Mouse (Mus musculus) ovary, adult 18-20 months (tissue): ENCODE data around the gene Clasrp.

Experiments used
- DNase-seq: peaks from one replicate; pipeline ENCODE4 v3.0.0; 2022; ENCODE audit warnings: low spot score, mixed read lengths

Gene Clasrp

DNA sequence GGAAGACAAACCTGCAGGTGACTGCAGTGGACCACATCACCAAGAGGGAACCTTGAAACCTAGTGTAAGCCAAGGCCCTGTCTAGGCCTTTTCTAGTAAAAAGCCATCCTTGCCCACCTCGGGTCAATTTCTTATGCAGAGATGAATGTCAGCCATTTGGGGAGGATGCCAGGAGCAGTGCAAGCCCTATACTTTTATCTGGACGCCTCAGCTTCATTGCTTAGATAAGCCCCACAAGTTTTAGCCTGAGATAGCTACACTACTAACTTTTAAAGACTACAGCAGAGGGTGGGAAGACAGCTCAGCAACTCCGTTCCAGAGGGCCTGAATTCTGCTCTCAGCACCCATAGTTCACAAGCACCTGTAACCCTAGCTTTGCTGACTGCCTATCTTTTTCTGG, 40.4 kb downstream of the Clasrp start:
- DNase-seq = no peak

DNA sequence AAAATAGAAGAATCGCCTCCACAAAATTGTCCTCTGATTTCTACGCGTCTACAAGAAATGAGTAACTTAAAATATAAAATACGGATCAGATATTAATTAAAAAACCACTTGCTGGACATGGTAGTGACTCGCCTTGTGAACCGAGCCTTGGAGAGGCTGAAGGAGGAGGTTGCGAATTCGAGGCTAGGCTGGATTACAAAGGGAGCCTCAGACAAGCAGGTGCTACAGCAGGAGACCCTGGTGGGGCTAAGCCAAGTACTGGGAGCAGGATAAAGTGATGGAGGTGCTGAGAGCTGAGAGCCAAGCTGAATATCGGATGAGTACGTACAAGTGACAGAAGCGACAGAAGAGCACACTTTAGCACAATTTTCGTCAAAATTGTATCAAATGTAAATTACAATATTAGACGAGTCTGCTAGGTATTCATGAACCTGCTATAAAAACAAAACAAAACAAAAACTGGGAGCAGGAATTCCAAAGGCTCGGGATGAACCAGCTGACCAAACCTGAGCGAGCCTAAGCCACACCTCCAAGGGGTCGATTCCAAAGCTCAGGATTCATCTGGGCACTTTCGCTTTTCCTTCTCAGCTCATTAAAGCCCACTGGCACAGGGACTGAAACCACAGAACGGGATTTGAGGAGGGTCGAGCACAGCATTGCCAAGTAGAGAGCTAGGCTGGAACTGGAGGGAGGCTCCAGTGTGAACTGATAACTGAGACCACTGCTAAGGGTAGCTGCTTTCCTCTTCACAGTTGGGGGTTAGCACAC, 41.5 kb downstream of the Clasrp start, which contains the start of gene Ppp1r37:
Ppp1r37 (minus strand) TSS at position 434 of the 768 bp plus-strand sequence.
- no peak for DNase-seq

DNA sequence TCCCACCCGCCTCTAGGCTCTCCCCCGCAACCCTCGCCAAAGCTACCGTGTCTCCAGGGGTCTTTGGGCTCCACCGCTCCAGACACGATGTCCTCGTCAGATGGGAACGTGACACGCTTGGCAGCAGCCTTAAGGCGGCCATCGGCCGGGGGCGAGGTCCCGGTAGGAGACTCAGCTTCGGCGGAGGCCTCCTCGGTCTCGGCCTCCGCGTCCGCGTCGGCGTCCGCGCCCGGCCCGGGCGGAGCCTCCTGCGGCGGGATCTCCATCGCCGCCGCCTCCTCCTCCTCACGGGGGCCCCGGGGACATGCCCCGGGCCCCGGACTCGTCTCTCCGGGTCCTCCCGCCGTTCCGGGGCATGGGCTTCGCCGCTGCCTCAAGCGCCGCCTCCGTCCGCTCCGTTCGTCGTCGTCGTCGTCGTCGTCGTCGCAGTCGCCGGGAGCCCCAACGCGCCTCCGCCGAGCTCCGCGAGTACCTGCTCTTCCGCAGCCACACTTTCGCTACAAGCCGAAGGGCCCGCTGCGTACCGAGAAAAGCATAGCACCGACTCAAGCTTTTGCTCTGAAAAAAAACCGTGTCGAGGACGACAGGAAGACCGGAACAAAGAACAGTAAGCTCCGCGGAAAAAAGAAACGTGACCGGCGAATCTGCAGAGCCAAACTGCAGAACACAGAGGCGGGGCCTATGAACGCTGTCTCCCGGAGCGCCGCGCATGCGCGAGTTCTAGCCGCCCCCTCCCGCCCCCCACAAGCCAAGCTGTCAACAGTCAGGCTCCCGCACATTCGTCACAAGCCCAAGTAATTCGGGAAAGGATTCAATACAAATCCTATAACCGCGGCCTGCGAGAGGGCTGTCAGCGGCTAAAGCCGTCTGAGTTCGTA, 42.3 kb downstream of the Clasrp start:
- peak; percentile 80 for DNase-seq

DNA sequence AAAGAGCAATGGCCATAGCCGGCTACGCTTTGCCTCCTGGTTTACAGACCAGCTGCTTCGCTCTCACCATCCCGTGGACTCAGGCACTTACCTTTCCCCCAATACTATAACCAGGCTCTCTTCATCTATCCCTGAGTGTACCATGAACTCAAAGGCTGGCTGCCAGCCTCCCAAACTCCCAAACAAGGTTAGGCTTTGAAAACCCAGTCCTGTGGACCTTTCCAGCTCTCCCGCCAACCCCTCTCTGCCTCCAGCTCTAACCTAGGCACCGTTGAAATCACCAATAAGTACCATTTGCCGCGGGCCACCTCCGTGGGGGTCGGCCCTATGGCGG, 42.9 kb downstream of the Clasrp start:
- DNase-seq = no peak

DNA sequence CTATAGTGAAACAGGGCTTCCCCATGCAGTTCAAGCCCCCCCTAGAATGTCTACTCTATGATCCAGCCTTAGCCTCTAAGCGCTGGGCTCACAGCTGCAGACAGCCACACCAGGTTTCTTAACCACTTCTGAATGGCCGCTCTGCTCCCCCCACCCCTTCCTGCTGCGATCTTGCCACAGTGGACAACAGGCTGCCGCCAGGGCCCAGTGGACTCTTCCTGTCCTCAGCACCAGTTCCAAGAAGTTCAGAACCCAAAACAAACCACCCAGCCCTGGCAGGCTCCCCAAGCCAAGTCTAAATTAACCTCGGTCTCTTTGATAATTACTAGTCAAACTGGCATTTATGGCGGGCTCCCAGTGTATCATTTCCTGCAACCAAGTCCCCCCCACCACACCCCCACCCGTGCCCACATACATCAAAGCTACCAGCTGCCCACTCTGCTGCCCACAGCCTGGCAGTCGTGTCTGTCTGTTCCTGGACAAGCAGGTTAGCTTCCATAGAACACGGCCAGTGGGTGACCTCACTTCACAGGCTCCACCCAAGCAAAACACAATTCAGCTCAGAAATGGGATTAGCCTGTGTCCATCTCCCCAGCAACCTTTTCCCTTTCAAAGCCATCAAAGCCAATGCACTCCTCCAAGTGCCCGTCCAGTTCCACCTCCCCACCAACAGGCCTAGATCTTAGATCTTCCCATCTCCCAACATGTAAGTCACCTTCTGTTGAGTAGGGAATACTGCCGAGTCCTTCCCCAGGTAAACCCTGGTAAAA, 43.6 kb downstream of the Clasrp start:
- DNase-seq = no peak

DNA sequence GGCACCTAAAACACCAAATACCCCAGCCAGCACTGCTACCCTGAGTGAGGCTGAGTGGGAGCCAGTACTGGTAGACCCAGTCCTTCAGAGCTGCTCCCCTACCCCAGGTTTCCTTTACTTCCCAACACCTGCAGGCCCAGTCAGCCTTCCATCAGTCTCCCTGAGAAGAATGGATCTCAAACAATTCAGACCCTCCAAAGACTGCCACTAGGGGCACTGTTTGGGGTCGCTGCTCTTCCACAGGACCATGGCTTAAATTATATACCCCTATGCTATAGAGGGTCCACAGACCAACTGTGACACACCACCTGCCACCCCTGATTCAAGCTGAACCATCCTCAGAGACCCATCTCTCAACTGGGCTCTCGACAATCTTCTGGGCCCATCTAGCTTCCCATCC, 45.3 kb downstream of the Clasrp start:
- DNase-seq = no peak

DNA sequence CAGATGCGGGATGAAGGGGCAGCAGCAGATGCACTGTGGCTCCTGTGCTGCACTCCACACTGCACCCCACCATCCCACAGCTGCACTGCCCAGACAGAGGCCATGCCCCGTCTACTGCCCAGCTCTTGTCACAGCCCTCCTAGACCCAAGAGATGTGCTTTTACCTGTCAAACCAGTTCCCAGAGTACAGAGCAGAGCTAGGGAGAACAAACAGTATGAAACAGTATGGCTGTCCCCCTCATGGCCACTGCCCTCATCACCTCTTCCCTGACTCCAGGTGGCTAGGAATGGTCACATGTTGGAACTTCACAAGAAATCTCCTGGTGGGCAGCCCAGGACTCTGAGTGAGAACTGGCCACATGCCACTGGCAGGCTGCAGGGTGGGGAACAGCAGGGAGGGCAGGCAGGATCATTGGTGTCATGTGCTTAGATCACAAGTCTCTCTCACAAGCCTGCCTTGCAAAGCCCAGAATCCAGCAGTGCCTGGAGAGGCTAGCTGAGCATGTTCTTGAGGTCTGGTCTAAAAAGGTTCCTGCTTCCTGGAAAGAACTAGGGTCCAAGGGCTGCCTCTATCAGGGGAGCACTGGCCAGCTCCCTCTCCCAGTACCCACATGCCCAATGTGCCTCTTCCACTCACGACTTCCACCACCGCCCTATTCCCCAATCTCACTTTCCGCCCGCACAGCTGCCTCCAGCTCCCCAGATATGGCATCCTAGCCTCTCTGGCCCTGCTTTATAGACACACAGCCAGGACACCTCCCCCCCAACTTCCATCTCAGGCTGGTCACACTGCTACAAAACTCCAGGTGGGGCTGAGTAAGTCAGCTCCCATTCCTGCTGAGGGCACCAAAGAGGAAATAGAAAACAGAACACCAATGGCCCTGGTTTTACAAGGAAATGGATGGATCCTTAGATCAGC, 46.0 kb downstream of the Clasrp start:
- DNase-seq = no peak

DNA sequence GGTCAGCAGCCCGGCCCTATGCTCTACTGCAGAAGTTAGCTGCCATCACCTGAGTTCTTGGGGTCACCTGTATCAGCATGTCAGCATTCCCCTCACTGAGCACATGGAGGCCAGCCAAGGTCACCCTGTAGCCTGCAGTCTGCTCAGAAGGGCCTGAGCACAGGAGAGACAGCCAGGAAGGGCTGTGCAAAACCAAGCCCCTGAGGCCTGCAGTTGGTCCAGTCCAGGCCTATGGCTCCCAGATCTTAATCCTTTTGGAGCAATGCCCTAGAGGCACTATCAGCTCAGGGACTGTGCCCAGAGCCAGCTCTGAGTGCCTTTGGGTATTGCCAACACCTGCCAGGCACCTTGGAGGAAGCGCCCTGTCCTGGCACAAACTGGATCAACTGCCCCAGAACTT, 47.2 kb downstream of the Clasrp start:
- no peak for DNase-seq

DNA sequence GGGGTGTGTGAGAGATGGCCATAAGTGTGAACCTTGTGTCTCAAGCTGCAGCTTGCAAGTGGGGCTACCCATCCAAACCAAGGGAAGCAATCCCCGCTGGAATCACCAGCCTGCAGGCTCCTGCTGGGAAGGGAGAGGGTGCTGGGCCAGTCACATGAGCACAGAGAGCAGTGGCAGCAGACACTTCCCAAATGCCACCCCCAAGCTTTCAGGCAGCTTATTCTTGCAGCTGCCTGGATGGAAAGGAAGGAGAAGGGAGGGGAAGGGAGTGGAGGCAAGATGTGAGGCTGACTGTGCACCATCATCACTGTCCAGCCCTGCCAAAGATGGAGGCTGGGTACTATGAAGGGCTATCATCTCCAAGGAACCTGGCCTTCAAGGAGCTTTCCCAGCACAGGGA, 50.1 kb downstream of the Clasrp start:
- DNase-seq = no peak

DNA sequence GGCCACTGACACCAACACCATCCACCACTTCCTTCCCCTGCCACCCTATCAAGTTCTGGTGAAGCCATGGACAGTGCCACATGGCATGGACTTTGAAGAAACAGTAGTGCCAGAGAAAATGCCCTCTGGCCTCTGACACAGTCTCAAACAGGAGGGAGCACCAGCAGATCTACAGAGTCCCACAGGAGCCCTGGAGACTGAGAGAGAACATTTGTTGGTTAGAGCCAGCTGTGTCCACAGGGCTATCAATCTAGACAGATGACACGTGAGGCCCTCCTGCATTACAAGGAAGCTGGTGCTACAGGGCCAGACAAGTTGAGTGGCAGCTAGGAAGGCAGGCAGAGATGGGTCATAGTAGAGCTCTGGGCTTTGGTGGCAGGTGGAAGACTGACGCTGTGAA, 51.8 kb downstream of the Clasrp start:
- DNase-seq = no peak

DNA sequence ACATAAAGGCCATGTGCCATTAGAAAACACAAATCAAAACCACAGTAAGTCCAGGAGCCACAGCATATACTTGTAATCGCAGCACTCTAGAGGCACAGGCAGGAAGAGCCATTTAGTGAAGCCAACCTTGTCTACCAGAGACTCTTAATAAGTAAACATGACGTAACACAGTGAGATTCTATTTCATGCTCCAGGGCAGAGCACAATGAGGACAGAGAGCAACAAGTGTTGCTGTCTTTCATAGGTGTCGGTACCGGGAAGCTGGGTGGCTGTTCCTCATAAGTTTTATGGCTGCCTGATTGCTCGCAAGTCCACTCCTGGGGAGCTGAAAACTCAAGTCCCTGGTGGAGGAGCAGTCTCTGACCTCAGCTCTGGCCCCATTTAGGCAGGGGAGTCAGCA, 52.7 kb downstream of the Clasrp start:
- DNase-seq = no peak

DNA sequence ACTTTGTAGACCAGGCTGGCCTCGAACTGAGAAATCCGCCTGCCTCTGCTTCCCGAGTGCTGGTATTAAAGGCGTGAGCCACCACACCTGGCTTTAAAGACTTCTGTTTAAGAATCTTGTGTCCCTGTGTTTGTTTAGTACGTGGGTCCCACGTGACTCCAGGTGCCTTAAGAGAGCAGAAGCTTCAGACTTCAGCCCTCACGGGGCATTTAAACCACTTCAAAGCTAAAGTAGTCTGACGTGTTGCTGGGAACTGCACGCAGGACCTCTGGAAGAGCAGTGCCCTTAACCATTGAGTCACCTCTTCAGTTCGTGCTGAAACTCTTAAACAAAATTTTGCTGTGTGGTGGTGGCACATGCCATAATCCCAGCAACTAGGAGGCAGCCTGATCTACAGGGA, 54.9 kb downstream of the Clasrp start:
- no peak for DNase-seq

DNA sequence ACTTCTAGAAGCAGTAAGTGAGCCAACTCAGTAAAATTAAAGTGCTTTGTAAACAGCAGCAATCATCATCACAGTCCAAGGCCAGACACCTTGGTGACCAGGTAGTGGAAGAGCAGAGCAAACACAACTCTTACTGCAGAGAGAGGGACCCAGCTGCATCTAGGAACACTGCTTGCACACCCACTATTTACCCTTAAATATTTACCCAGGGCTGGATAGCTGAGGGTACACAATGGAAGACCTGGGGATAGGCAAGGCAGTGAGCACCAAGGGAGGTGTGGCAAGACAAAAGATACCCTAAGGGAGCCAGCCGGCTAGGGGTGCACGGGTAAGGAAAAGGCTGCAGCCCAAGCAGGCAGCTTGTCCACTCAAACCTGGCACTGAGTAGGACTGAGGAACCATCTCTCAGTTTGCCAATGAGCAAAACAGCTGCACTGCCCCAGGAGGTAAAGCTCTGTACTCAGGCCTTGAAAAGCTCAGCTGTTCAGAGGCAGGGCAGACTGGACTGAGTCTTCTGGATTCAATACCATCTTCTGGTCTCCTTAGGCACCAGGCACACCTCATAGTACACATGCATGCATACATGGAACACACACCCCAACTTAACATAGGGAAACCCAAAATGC, 56.8 kb downstream of the Clasrp start:
- DNase-seq = no peak

DNA sequence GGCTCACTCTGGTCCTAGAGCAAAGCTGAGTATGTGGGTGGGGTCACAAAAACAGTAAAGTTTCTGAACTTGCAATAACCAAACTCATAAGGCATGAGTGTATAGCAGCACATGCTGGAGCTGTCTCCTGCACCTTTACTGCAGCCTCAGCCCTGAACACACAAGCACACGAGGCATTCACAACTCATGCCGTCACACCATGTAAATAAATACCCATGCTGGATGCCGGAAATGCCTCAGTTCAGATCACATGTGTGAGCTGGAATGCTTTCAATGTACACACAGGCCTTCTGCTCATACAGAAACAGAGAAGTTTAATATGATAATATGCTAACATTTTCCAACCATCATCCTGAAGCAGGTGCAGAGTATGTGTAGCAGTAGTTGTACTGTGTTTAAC, 58.3 kb downstream of the Clasrp start:
- no peak for DNase-seq

DNA sequence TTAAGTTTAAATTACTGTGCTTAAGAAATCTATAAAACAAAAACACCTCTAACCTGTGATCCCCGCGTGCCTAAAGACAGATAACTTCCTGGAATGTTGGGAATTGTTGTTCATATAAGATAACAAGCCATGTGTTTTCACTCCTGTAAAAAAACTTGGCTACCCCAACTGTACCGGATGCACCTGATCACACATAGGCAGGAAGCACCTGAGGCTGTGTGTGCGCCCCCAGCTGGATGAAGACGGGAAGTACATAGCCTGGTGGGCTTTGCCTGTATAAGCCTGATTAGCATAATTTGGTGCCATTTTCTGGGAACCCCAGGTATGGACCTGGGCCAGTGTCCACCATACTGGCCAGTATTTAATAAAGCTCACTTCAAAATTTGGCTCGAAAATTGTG, 60.7 kb downstream of the Clasrp start:
- no peak for DNase-seq

DNA sequence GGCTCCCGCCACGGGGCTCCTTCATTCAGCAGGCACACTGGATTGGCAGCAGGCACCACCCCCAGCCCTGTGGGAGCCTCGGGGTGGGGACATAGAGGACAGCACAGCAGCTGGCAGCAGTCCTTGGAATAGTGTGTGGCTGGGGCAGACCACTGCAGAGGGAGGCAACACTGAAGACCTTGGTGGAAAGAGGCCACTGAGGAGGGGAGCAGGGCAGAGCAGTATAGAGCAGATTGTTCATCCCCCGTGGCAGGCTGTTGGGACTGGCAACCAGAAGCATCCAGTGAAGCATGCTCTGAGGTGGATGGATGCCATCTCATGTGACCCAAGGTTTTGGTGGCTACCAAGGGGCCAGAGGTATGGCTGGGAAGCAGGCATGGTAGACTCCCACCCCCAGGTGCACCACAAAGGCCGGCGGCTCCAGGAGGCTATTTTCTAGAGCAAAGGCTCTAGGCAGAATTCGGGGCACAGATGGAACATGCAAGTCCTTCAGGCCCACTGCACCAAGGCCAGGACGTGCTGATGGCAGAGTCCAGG, 62.1 kb downstream of the Clasrp start:
- DNase-seq = peak; percentile 41

DNA sequence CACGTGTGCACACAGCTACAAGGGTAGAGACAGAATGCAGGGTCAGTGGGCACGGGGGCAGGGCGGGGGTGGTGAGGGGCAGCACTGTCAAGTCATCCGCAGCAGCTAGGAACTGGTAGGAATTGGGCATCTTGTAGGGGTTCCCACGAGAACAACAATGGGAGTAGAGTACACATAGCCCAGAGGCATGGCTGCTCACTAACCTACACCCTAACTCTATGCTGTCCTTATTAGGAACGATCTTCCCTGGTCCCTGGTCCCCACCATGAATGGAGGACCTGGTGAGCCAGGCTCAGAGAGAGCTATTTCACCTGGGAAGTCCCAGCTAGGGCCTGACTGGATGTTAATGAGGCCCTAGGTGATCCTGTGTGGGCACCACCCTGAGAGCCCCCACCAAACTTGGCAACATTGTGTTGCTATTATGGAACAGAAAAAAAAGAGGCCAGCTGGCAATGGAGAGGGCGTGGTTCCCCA, 62.6 kb downstream of the Clasrp start:
- DNase-seq = no peak

DNA sequence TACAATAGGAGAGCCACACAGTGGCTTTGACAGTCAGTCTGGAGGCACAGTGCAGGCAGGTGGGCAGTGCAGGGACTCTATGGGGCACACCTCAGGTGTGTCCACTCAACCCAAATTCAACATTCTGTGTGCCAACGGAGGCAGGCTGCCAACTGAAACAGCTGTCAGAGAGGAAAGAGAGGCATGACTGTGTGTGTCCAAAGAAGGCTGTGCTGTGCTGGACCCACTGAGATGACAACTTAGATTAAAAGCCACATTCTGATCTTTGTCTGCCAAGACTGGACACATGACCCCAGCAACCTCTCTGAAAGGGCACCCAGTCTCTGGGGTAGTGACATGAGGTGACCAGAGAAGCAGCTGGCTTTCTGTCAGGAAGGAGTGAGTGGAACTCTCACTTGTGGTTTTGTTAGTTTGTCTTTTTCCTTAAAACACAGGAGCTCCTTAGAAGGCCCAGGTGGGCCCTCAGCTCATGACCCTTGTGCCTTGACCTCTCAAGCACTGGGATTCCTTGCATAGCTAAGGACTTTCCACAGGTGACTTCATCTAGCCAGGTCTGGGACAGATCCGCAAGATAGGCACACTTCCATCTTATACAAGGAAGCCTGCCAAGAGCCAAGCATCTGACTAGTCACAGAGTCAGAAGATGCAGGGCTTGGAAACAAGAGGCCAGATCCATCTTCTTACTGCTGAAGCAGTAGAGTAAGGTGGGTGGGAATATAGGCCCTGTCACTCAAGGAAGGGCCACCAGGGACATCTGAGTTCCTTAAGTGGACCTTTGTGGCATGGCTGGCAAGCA, 63.3 kb downstream of the Clasrp start:
- no peak for DNase-seq

DNA sequence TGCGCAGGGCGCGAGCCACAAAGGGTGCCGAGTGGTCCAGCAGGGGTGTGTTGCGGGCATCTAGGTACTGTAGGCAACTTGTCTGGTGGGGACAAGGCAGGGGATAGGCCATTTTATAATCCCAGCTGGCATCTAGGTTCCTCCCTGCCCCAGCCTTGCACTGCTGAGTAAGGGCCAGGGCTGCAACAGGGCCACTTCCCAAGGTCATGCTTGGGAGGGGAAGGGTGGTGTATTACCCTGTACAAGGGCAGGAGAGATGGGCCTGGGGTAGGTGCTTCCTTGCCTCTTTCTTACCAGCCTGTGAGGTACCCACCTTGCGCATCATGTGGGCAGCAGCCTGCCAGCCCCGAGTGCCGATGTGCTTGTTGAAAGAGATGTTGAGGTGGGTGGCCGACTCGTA, 69.6 kb downstream of the Clasrp start:
- DNase-seq = no peak

DNA sequence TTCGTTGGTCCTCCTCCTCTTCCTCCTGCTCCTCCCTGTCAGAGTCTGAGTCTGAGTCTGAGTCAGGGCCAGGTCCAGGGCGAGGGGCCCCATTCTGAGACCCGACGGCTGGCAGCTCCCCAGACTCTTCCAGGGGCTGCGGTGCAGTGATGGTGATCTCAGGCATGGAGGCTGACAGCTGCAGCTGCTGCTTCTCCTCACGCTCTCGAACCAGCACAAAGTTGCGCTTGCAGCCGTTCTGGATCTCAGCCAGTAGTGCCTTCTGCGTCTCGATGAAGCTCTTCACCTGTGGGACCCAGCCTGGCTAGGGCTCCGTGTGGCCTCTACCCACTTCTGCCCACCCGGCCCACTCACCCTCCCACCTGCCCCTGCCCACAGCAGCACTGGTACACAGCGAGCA, 72.0 kb downstream of the Clasrp start:
- DNase-seq = no peak
